Mouse (Mus musculus) thymus, postnatal 36 days (tissue): ENCODE measurements around the gene Gsc.
"Not testable (repeated sequence)": the region's sequence is repeated elsewhere in the genome, so short reads cannot be mapped to it uniquely, and the experiment has no call there.

Experiments
- DNase-seq, 2 experiments: peaks; one replicate each; pipeline ENCODE4 v3.0.0; 2022; ENCODE audit warnings: mixed read lengths in 2 of 2

Gsc gene

GRCm38 (mm10) chr12:104450257-104450656, 22.9 kb downstream of the Gsc start:
- DNase-seq, result no peak

DNA sequence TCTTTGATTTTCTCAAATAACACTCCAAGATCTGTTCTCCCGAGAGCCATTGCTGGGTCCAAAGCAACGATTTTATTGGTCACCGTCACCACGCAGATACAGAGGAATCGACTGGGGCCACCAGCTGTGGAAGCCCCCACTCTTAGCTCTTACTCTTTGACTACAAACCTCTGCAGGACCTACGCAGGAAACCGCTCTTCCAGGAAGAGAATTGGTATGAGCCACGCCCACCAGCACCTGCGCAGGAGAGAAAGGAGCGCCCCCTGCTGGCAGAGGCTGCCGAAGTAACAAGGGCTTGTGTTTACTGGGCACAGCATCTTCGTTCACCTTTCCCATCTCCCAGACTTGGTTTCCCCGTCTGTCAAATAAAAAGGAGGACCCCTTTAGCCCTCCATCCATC, 25.0 kb downstream of the Gsc start:
- peak; percentile 58 to 65 for DNase-seq

DNA sequence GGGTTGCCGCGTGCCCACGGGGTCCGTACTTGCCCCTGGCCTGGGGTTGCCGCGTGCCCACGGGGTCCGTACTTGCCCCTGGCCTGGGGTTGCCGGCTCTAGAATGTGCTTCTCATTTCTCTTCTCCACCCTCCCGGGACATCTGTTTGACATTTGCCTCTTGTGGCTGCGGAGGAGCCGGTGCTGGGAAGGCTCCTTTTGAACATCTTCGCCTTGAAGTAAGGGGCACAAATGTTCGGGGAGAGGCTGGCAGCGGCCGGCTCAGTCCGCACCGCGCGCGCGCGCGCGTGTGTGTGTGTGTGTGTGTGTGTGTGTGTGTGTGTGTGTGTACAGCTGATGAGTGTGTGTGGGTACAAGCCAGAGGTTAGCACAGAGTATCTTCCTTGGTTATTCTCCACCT, 26.1 kb downstream of the Gsc start:
- DNase-seq, result not testable (repeated sequence)

DNA sequence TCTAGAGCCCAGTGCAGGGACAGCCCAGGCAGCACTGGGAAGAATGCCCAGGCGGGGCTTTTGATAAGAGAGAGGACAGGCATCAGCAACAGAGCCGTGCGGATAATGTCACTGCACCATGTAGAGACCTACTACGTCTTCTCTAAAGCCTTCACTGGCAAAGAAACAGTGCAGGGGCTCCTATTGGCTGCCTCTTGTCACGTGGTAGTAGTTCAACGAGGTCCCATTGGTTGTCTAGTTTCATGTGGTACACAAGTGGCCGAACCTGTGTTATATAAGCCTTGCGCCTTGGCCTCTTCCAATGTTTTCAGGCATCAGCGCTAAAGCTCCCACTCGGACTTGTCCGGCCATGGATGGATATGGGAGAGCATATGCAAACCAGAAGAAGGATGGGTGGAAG, 29.4 kb downstream of the Gsc start:
- no peak for DNase-seq

- peak; percentile 54 to 66 for DNase-seq
These were observed 32.9 kb downstream of the Gsc start for GRCm38 (mm10) chr12:104440087-104440760.

- no peak for DNase-seq
These were observed 39.0 kb downstream of the Gsc start for GRCm38 (mm10) chr12:104433951-104434735.

GRCm38 (mm10) chr12:104433214-104433613, 39.9 kb downstream of the Gsc start:
- DNase-seq, result no peak

DNA sequence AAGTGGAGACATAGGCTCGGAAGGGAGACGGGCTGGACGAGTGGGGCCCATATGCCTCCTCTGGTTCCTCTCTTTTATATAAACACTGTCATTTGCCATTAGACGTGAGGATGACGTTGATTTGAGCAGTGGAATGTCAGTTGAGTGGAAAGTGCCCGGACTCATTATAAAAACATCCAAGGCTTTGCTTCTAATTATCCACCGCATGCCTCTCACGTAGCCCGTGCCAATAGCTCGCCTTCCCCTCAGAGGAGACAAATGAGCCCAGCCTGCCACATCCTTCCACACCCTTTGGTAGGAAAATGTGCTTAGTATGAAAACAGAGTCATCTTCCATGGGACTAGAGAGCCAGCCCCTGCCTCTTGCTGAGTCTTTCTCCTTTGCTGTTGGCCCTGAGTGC, 41.8 kb downstream of the Gsc start:
- DNase-seq, result no peak

DNA sequence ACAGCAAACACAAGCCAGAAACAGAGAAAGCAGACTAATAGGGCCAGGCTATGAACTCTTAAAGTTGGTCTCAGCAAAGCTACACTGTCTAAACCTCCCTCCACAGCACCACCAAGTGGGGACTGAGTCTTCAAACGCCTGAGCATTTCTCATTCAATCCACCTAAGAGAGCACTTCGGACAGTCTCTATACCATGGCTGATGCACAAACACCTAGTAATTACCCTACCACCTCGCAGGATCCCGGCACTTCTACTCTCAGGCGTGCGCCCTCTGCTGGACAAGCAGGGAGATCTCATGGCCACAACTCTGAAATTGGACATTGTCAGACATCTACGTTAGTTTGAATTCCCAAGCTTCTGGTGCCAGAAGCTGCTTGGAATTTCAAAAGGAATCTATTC, 46.2 kb downstream of the Gsc start:
- DNase-seq, result peak in 1 of 2 experiments; percentile 24

DNA sequence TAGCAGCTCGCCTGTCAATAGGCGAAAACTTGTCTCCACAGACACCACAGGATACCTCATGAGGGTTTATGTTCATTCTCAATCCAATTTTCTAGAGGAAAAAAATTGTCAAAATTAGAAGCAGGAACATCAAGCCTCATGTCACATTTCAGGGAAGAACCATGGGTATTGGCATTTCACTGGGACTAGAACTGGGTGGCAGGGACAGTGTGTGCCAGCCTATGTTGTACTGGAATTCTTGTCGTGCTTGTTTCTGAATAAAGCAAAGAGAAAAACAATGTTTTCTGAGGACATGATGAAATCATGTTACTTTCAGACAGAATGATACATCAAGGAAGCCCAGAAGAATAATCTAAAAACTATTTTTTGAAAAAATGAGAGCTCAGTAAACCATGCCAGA, 47.5 kb downstream of the Gsc start:
- no peak for DNase-seq

DNA sequence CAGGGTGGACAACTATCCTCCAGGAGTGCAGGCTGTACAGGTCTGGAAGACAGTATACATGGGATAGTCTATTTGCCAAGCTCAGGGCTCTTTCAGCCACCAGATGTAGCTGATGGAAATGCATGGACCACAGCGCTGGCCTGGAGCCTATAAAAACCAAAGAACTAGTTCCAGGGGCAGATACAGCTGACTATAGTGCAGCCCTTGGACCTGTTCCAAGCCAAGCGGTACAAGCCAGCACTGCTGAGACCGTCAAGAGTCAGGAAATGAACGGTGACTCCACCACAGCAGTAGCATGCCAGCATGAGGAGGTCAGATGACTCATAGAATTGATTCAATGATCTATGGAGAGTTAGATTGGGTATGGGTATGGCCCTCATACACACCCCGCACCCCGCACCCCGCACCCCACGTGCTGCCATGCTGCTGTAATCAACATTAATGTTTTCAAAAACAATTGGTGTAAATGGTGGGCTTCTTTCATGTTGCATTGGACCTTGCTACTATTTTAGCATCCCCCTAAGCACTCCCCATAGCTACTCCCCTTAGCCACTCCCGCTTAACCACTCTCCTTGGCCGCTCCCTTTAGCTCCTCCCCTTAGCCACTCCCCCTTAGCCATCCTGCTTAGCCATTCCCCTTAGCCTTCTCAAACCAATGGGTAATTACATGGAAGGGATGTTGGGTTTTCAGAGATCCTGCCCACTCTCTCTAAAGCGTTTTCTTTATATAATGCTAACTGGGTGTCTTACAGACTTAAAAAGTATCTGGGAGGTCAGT, 50.3 kb downstream of the Gsc start:
- DNase-seq, result no peak
